Mouse (Mus musculus): ENCODE results near the gene Fmo1. TPM values are rescaled to one million over a fixed set of nuclear protein-coding genes. Genes with fewer than 3 reads are reported as not detected.

Gene Fmo1
- polyA plus RNA-seq, 1 experiment from 2014 or later, result 82.5 TPM

GRCm38 (mm10) chr1:162813836-162814156, 52.6 kb downstream of the Fmo1 start, which contains the start of gene Fmo4:
Gene Fmo4, minus strand, starts transcription at chr1:162813972.
- 53% methylated on average over 8 of the region's 8 CpGs for WGBS
- Histone ChIP-seq H3K27me3 (ENCODE audit: insufficient read depth, low read length) (no peaks in the 10 kb centered on the region), H3K9ac (ENCODE audit: low read depth, low read length) (no peak within 1 kb of the TSS), H3K4me2 (ENCODE audit: low read length) (no peak within 1 kb of the TSS), H3K36me3 (ENCODE audit: insufficient read depth, low read length) (no peaks in the 10 kb centered on the region), H3K4me3 (replicated peaks; ENCODE audit: low read depth, low read length) (no peak within 1 kb of the TSS), H3K9me3 (replicated peaks; ENCODE audit: low read length) (no peaks in the 10 kb centered on the region), H3K27ac (peak within 1 kb of the TSS; percentile 74), H3K4me1 (replicated peaks; ENCODE audit: insufficient read depth, low read length) (no peaks in the 10 kb centered on the region)
- DNase-seq (ENCODE audit: low spot score), result peak; percentile 42
- no peak for ATAC-seq (replicated peaks; ENCODE audit: low FRiP score, low read depth)
- peak; percentile 63 for TF ChIP-seq CTCF (IDR thresholded peaks at IDR 0.05; ENCODE audit: low read depth)

DNA sequence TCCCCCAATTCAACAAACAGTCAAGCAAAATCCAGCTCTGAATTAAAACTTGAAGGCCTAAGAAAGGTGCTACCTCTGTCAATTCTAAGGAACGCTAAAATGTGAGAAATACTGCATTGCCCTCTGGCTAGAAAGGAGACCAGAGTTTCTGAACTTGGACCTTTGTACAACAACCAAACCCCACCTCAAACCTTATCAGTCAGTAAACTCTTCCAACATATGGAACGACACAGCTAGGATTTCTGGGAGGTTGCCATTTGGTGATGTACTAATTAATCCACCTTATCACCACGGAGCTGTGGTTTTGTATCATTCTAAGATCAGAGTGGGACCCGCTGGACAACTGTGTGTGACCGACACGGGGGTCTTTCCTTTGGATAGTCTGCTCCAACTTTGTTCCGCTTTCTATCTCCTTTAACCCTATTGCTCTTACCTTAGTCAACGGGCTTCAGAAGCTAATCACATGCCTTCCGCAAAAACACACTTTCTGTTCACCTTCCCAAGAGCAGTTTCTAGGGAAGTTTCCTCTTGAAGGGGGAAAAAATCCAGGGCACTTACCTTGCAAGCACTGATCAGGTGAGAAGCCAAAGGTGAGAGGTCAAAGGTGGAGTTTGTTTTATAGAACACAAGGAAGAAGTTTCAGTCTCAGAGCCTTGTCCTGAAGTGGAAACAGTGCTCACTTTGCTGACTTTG, 53.1 kb downstream of the Fmo1 start:
- TF ChIP-seq CTCF (IDR thresholded peaks at IDR 0.05; ENCODE audit: low read depth), result no peak
- Histone ChIP-seq H3K4me1 (replicated peaks; ENCODE audit: insufficient read depth, low read length) (no peaks in the 10 kb centered on the region), H3K4me3 (replicated peaks; ENCODE audit: low read depth, low read length) (no peak overlapping the region), H3K4me2 (ENCODE audit: low read length) (no peak overlapping the region), H3K9me3 (replicated peaks; ENCODE audit: low read length) (no peaks in the 10 kb centered on the region), H3K27ac (no peak overlapping the region), H3K36me3 (ENCODE audit: insufficient read depth, low read length) (no peaks in the 10 kb centered on the region), H3K27me3 (ENCODE audit: insufficient read depth, low read length) (no peaks in the 10 kb centered on the region), H3K9ac (ENCODE audit: low read depth, low read length) (no peak overlapping the region)
- ATAC-seq (replicated peaks; ENCODE audit: low FRiP score, low read depth) (no peak), DNase-seq (ENCODE audit: low spot score) (no peak)
- 89% methylated on average over 9 of the region's 9 CpGs for WGBS

DNA sequence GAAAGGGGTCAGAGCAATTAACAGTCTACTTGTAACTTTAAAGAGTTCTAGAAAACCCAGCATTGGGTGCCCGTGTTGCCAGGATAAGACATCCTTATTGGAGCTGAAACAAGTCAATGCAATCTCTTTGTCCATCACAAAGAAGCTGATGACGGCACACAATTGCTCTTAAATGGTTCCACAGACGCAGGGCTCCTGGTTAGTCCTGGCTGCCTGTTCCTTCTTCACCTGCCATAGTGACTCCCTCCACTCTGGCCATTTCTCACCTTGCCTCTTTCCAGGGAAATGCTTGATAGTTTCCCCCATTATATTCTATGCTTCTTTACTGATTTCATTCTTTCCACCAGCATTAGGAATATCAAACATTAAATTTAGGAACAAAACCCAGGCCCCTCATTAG, 57.9 kb downstream of the Fmo1 start:
- DNase-seq (ENCODE audit: low spot score) (no peak), ATAC-seq (replicated peaks; ENCODE audit: low FRiP score, low read depth) (no peak)
- no peaks in the 10 kb centered on the region for H3K9me3 ChIP-seq (replicated peaks; ENCODE audit: low read length)
- no peak overlapping the region for H3K4me2 ChIP-seq (ENCODE audit: low read length)
- H3K9ac ChIP-seq (ENCODE audit: low read depth, low read length), result no peak overlapping the region
- 86% methylated on average over 3 of the region's 3 CpGs for WGBS
- H3K4me1 ChIP-seq (replicated peaks; ENCODE audit: insufficient read depth, low read length), result no peaks in the 10 kb centered on the region
- no peaks in the 10 kb centered on the region for H3K36me3 ChIP-seq (ENCODE audit: insufficient read depth, low read length)
- H3K27ac ChIP-seq, result no peak overlapping the region
- no peak for TF ChIP-seq CTCF (IDR thresholded peaks at IDR 0.05; ENCODE audit: low read depth)
- H3K4me3 ChIP-seq (replicated peaks; ENCODE audit: low read depth, low read length), result no peak overlapping the region
- no peaks in the 10 kb centered on the region for H3K27me3 ChIP-seq (ENCODE audit: insufficient read depth, low read length)

- H3K9ac ChIP-seq (ENCODE audit: low read depth, low read length), result no peak overlapping the region
- H3K9me3 ChIP-seq (replicated peaks; ENCODE audit: low read length), result no peaks in the 10 kb centered on the region
- H3K27ac ChIP-seq, result no peak overlapping the region
- H3K36me3 ChIP-seq (ENCODE audit: insufficient read depth, low read length), result no peaks in the 10 kb centered on the region
- H3K27me3 ChIP-seq (ENCODE audit: insufficient read depth, low read length), result no peaks in the 10 kb centered on the region
- H3K4me1 ChIP-seq (replicated peaks; ENCODE audit: insufficient read depth, low read length), result no peaks in the 10 kb centered on the region
- no peak for DNase-seq (ENCODE audit: low spot score)
- H3K4me2 ChIP-seq (ENCODE audit: low read length), result no peak overlapping the region
- no peak for TF ChIP-seq CTCF (IDR thresholded peaks at IDR 0.05; ENCODE audit: low read depth)
- H3K4me3 ChIP-seq (replicated peaks; ENCODE audit: low read depth, low read length), result no peak overlapping the region
- ATAC-seq (replicated peaks; ENCODE audit: low FRiP score, low read depth), result no peak
- WGBS, result 90% methylated on average over 5 of the region's 5 CpGs
Measured at GRCm38 (mm10) chr1:162807441-162807840, 59.0 kb downstream of the Fmo1 start.

DNA sequence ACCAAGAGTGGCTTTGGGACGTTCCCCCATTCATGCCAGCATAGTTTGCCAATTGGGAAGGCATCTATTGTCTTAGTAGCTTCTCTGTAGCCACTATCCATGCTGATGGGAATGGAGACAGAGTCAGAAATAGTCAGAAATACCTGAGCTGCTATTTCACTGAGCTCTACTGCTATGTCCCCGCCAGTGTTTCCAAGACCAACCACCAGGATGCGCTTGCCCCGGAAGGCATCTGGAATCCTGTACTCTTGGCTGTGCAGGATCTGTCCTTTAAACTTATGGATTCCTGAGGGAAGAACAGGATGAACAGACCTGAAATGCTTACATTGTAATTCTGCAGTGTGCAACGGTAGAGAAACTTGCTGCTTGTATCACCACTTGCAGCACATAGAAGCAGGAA, 61.4 kb downstream of the Fmo1 start:
- no peaks in the 10 kb centered on the region for H3K36me3 ChIP-seq (ENCODE audit: insufficient read depth, low read length)
- no peak overlapping the region for H3K4me2 ChIP-seq (ENCODE audit: low read length)
- H3K27me3 ChIP-seq (ENCODE audit: insufficient read depth, low read length), result no peaks in the 10 kb centered on the region
- no peaks in the 10 kb centered on the region for H3K9me3 ChIP-seq (replicated peaks; ENCODE audit: low read length)
- WGBS, result 57% methylated on average over 5 of the region's 5 CpGs
- ATAC-seq (replicated peaks; ENCODE audit: low FRiP score, low read depth) (no peak), DNase-seq (ENCODE audit: low spot score) (no peak)
- no peak overlapping the region for H3K4me3 ChIP-seq (replicated peaks; ENCODE audit: low read depth, low read length)
- H3K9ac ChIP-seq (ENCODE audit: low read depth, low read length), result no peak overlapping the region
- H3K4me1 ChIP-seq (replicated peaks; ENCODE audit: insufficient read depth, low read length), result no peaks in the 10 kb centered on the region
- peak; percentile 56; the same call in 1 of the 2 replicates for TF ChIP-seq CTCF (IDR thresholded peaks at IDR 0.05; ENCODE audit: low read depth)
- H3K27ac ChIP-seq, result no peak overlapping the region

- Histone ChIP-seq H3K9me3 (replicated peaks; ENCODE audit: low read length) (no peaks in the 10 kb centered on the region), H3K4me1 (replicated peaks; ENCODE audit: insufficient read depth, low read length) (no peaks in the 10 kb centered on the region), H3K36me3 (ENCODE audit: insufficient read depth, low read length) (no peaks in the 10 kb centered on the region), H3K27me3 (ENCODE audit: insufficient read depth, low read length) (no peaks in the 10 kb centered on the region), H3K9ac (ENCODE audit: low read depth, low read length) (no peak overlapping the region), H3K4me3 (replicated peaks; ENCODE audit: low read depth, low read length) (no peak overlapping the region), H3K27ac (no peak overlapping the region), H3K4me2 (ENCODE audit: low read length) (no peak overlapping the region)
- DNase-seq (ENCODE audit: low spot score), result no peak
- ATAC-seq (replicated peaks; ENCODE audit: low FRiP score, low read depth), result no peak
- no peak for TF ChIP-seq CTCF (IDR thresholded peaks at IDR 0.05; ENCODE audit: low read depth)
Measured at GRCm38 (mm10) chr1:162796441-162796840, 70.0 kb downstream of the Fmo1 start.
